Mouse (Mus musculus) ES-E14 (cell line): Measurements from ENCODE around the gene Tcea2. TPM values are rescaled to one million over a fixed set of nuclear protein-coding genes. Genes with fewer than 3 reads are reported as not detected.

Experiments
- DNase-seq: peaks from one replicate; pipeline ENCODE4 v3.0.0-alpha.2; 2013; ENCODE audit warnings: low read depth, low spot score
- H3K27ac ChIP-seq: 2 replicates; pipeline ENCODE4 v1.5.1; 2012; ENCODE audit warnings: low read depth, mild to moderate bottlenecking, low read length, moderate library complexity, mixed read lengths; ENCODE audit not compliant: poor library complexity, insufficient read depth, severe bottlenecking
- H3K36me3 ChIP-seq: 2 replicates; pipeline ENCODE4 v1.6.1; 2012; ENCODE audit warnings: mild to moderate bottlenecking, low read length, moderate library complexity, mixed read lengths; ENCODE audit not compliant: control insufficient read depth, poor library complexity, insufficient read depth, severe bottlenecking
- H3K4me1 ChIP-seq, 2 experiments: fragments of 150-350 bp in 1 of 2; sonication (generic) in 1 of 2; 2 replicates each; pipeline ENCODE4 v1.6.1; 2012; ENCODE audit warnings: low read length in 2 of 2, mild to moderate bottlenecking in 1 of 2, mixed read lengths in 1 of 2; ENCODE audit not compliant: control insufficient read depth in 2 of 2, insufficient read depth in 2 of 2, poor library complexity in 1 of 2
- H3K4me3 ChIP-seq, 2 experiments: fragments of 150-350 bp in 1 of 2; sonication (generic) in 1 of 2; 2 replicates each; pipeline ENCODE4 v1.5.1; 2012; ENCODE audit warnings: low read length in 2 of 2, low read depth in 1 of 2, mild to moderate bottlenecking in 1 of 2, mixed read lengths in 1 of 2; ENCODE audit not compliant: insufficient read depth in 1 of 2, poor library complexity in 1 of 2, severe bottlenecking in 1 of 2
- H3K9ac ChIP-seq: 2 replicates; pipeline ENCODE4 v1.6.1; 2012; ENCODE audit warnings: low read depth, mild to moderate bottlenecking, low read length, mixed read lengths; ENCODE audit not compliant: poor library complexity, insufficient read depth, severe bottlenecking
- H3K9me3 ChIP-seq: fragments of 150-350 bp; sonication (generic); 2 replicates; pipeline ENCODE4 v1.6.1; 2012; ENCODE audit warnings: low read depth, mild to moderate bottlenecking, low read length; ENCODE audit not compliant: control insufficient read depth, insufficient read depth
- CHD2 ChIP-seq: IDR thresholded peaks from 2 replicates; pipeline ENCODE4 v1.6.1; 2014; ENCODE audit warnings: mild to moderate bottlenecking, low read depth, low read length, inconsistent platforms
- HCFC1 ChIP-seq: IDR thresholded peaks from 2 replicates; pipeline ENCODE4 v1.6.1; 2012; ENCODE audit warnings: low read length, inconsistent platforms, borderline replicate concordance; ENCODE audit not compliant: insufficient read depth
- MAFK ChIP-seq: IDR thresholded peaks from 2 replicates; pipeline ENCODE4 v1.6.1; 2014; ENCODE audit warnings: mild to moderate bottlenecking, low read depth, low read length, inconsistent platforms; ENCODE audit not compliant: insufficient read depth
- ZC3H11A ChIP-seq: IDR thresholded peaks from 2 replicates; pipeline ENCODE4 v1.6.1; 2012; ENCODE audit warnings: low read depth, mild to moderate bottlenecking, inconsistent platforms, low read length, borderline replicate concordance
- ZNF384 ChIP-seq: IDR thresholded peaks from 2 replicates; pipeline ENCODE4 v1.6.1; 2012; ENCODE audit warnings: low read depth, low read length, inconsistent platforms
- in situ Hi-C, 2 experiments: fragments of 600-800 bp; cut with MboI; formaldehyde crosslinking; loops; one replicate each; pipeline ENCODE4 v1.15.1; 2025; ENCODE audit warnings: low sequenced_read_pairs in 2 of 2, inconsistent platforms in 1 of 2; ENCODE audit not compliant: unreplicated experiment in 2 of 2
- total RNA-seq: library from RNA; depleted of rRNA; stranded (reverse); fragments of 300-350 nt; gene quantifications from 2 replicates; pipeline ENCODE4 v1.2.3, GENCODE M21; 2012

Tcea2 gene
- total RNA-seq, 1 experiment: 11.4 TPM

GRCm38 (mm10) chr2:181675454-181675853 lies 4.7 kb upstream of the Tcea2 start:
- no peak overlapping the region; the same call in 1 of the 2 replicates for H3K27ac ChIP-seq
- H3K4me3 ChIP-seq: no peak overlapping the region
- TF ChIP-seq HCFC1: no peak
- no peak for TF ChIP-seq ZNF384
- TF ChIP-seq CHD2: no peak
- in situ Hi-C loops: no loop called here
- peaks cover 0 to 10% of the 10 kb centered on the region in 2 experiments; a peak in 1 of 4 replicates for H3K4me1 ChIP-seq
- DNase-seq: no peak
- H3K36me3 ChIP-seq: no peaks in the 10 kb centered on the region
- H3K9ac ChIP-seq: no peak overlapping the region
- H3K9me3 ChIP-seq: no peaks in the 10 kb centered on the region

DNA sequence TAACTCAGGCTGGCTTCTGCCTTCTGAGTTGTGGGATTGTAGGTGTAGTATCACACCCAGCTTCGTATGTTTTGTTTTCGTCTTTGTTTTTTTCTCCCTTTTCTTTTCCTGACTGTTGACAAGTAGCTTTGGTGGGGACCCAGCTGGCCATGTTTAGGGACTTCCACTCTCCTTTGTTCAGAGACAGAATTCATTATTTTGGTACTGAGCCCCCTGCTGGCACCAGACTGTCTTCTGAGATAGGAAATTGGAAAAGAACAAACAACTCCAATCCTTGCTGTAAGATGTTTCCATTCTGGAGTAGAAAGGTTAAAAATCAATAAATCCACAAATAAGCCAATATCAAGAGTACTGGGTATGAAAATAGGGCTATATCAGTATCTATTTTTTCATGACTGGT lies 3.7 kb upstream of the Tcea2 start:
- no peak for TF ChIP-seq MAFK
- no peak for TF ChIP-seq HCFC1
- no peak for TF ChIP-seq ZC3H11A
- TF ChIP-seq CHD2: no peak
- no peak for TF ChIP-seq ZNF384
- in situ Hi-C loops: no loop called here
- H3K4me1 ChIP-seq: peaks cover 0 to 10% of the 10 kb centered on the region in 2 experiments; a peak in 1 of 4 replicates
- no peaks in the 10 kb centered on the region for H3K9me3 ChIP-seq
- no peak overlapping the region for H3K27ac ChIP-seq
- DNase-seq: no peak
- H3K9ac ChIP-seq: no peak overlapping the region
- no peaks in the 10 kb centered on the region for H3K36me3 ChIP-seq
- no peak overlapping the region for H3K4me3 ChIP-seq

- Histone ChIP-seq H3K4me1 (peaks cover 0 to 10% of the 10 kb centered on the region in 2 experiments; a peak in 1 of 4 replicates), H3K36me3 (no peaks in the 10 kb centered on the region)
Measured at GRCm38 (mm10) chr2:181677096-181677754, 2.9 kb upstream of the Tcea2 start.

DNA sequence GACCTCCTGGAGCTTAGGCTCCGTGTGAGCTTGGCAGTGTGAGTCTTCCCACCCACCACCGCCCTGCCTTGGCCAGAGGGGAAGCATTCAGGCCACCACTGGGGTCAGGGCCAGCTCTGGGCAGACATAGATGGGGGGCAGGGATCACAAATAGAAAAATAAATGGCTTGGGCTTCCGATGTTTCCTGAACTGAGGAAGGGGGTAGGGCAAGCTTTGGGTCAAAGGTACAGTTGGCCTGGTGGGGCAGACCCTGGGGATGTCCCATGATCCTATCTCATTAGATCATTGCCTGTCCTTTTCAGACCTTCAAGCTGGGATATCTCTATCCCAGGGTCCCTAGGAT lies 2.4 kb upstream of the Tcea2 start:
- in situ Hi-C loops: no loop called here
- no peak for DNase-seq
- Histone ChIP-seq H3K27ac (no peak overlapping the region), H3K9me3 (no peaks in the 10 kb centered on the region), H3K4me1 (peaks cover 0 to 10% of the 10 kb centered on the region in 2 experiments; a peak in 1 of 4 replicates), H3K36me3 (no peaks in the 10 kb centered on the region), H3K4me3 (no peak overlapping the region), H3K9ac (no peak overlapping the region)
- TF ChIP-seq ZNF384 (no peak), MAFK (no peak), CHD2 (no peak), ZC3H11A (no peak), HCFC1 (no peak)

More at GRCm38 (mm10) chr2:181677096-181677754, 2.9 kb upstream of the Tcea2 start:
- no peak overlapping the region for H3K9ac ChIP-seq
- H3K4me3 ChIP-seq: no peak overlapping the region
- H3K27ac ChIP-seq: no peak overlapping the region
- in situ Hi-C loops: no loop called here
- H3K9me3 ChIP-seq: no peaks in the 10 kb centered on the region
- no peak for DNase-seq
- TF ChIP-seq CHD2 (no peak), HCFC1 (no peak)

DNA sequence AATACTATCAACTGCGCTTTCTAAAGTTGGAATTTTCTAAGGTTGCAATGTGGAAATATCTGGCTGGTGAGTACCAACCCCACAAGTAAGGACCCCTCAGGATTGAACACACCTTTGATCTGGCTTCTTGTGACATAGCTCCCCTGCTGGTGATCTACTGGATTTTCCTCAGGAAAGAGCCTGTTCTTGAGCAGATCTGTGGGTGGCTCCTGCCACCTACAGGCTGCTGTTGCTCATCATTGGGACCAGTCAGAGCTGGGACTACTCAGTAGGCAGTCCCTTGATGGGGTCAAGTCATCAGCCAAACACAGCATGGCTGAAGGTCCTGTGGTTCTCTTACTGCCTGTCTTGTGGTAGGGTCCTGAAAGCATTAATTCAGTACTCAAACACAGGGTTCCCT lies 1.3 kb upstream of the Tcea2 start:
- Histone ChIP-seq H3K4me1 (peaks cover 0 to 7% of the 10 kb centered on the region in 2 experiments; a peak in 1 of 4 replicates), H3K9ac (no peak overlapping the region), H3K9me3 (no peaks in the 10 kb centered on the region), H3K27ac (no peak overlapping the region), H3K36me3 (no peaks in the 10 kb centered on the region), H3K4me3 (no peak overlapping the region)
- peak; percentile 71 for DNase-seq
- in situ Hi-C loops: no loop called here
- TF ChIP-seq ZC3H11A (peak; percentile 92), HCFC1 (peak; percentile 51; the same call in 1 of the 2 replicates), MAFK (no peak), CHD2 (no peak), ZNF384 (peak; percentile 82)
